Mouse (Mus musculus) midbrain, embryonic 14.5 days (tissue): ENCODE measurements around the gene Fyn. TPM values are rescaled to one million over a fixed set of nuclear protein-coding genes. Genes with fewer than 3 reads are reported as not detected.

Source experiments
- ATAC-seq: fragments of 200-750 bp; cut with Nextera tagmentation; 2 replicates; pipeline ENCODE4 v1.8.0; 2017; ENCODE audit warnings: moderate number of reproducible peaks, moderate library complexity; ENCODE audit not compliant: low FRiP score, low TSS enrichment
- DNase-seq: peaks from one replicate; pipeline ENCODE4 v3.0.0-alpha.2; 2015
- H3K27ac ChIP-seq: fragments of 300-500 bp; sonication (generic); replicated peaks from 2 replicates; pipeline ENCODE4 v1.5.1; 2014; ENCODE audit warnings: mild to moderate bottlenecking, low read depth, low read length, moderate library complexity
- H3K27me3 ChIP-seq: fragments of 300-500 bp; sonication (generic); 2 replicates; pipeline ENCODE4 v1.6.1; 2014; ENCODE audit warnings: low read length, control low read depth, mixed read lengths; ENCODE audit not compliant: control insufficient read depth, insufficient read depth
- H3K36me3 ChIP-seq: fragments of 300-500 bp; sonication (generic); 2 replicates; pipeline ENCODE4 v1.6.1; 2014; ENCODE audit warnings: low read length, control low read depth; ENCODE audit not compliant: control insufficient read depth, insufficient read depth
- H3K4me1 ChIP-seq: fragments of 300-500 bp; sonication (generic); 2 replicates; pipeline ENCODE4 v1.6.1; 2014; ENCODE audit warnings: mild to moderate bottlenecking, antibody characterized with exemption, low read length, control low read depth; ENCODE audit not compliant: control insufficient read depth, insufficient read depth
- H3K4me2 ChIP-seq: fragments of 300-500 bp; sonication (generic); 2 replicates; pipeline ENCODE4 v1.6.1; 2014; ENCODE audit warnings: mild to moderate bottlenecking, low read length, moderate library complexity
- H3K4me3 ChIP-seq: fragments of 300-500 bp; sonication (generic); replicated peaks from 2 replicates; pipeline ENCODE4 v1.5.1; 2014; ENCODE audit warnings: low read depth, low read length
- H3K9ac ChIP-seq: fragments of 300-500 bp; sonication (generic); replicated peaks from 2 replicates; pipeline ENCODE4 v1.6.1; 2014; ENCODE audit warnings: mild to moderate bottlenecking, low read length, moderate library complexity
- H3K9me3 ChIP-seq: fragments of 300-500 bp; sonication (generic); 2 replicates; pipeline ENCODE4 v1.6.1; 2016; ENCODE audit warnings: low read length, control low read depth, mixed read lengths; ENCODE audit not compliant: control insufficient read depth
- WGBS: fragments of 180-500 bp; shearing (Covaris S2); extraction: QIAGEN DNeasy Blood & Tissue Kit; methylation state at CpG from one replicate; pipeline ENCODE4 v1.1.7; 2014; 5-methylcytosine and 5-hydroxymethylcytosine counted together
- polyA plus RNA-seq: library from polyadenylated mRNA; unstranded; fragments of >200 nt; fragmentation: Nextera tagmentation; extraction: Ambion mirVana; gene quantifications from 2 replicates; pipeline ENCODE4 v1.2.1, GENCODE M21; 2014

Gene Fyn
- polyA plus RNA-seq, 1 experiment from 2014 or later = 90.8 TPM

- ATAC-seq (no peak), DNase-seq (no peak)
- no peaks in the 10 kb centered on the region for H3K9me3 ChIP-seq
- peaks cover 32% of the 10 kb centered on the region for H3K4me1 ChIP-seq
- WGBS = 72% methylated on average over 8 of the region's 8 CpGs
- no peak overlapping the region for H3K4me2 ChIP-seq
- H3K27ac ChIP-seq = no peak overlapping the region
- H3K4me3 ChIP-seq = no peak overlapping the region
- H3K9ac ChIP-seq = no peak overlapping the region
- H3K27me3 ChIP-seq = no peaks in the 10 kb centered on the region
- H3K36me3 ChIP-seq = no peaks in the 10 kb centered on the region
These were observed 66.2 kb downstream of the Fyn start for GRCm38 (mm10) chr10:39434758-39435448.

GRCm38 (mm10) chr10:39438905-39439304 lies 70.2 kb downstream of the Fyn start:
- ATAC-seq (no peak), DNase-seq (no peak)
- no peak overlapping the region for H3K4me3 ChIP-seq
- H3K27me3 ChIP-seq = no peaks in the 10 kb centered on the region
- H3K4me2 ChIP-seq = no peak overlapping the region
- H3K27ac ChIP-seq = no peak overlapping the region
- 73% methylated on average over 5 of the region's 5 CpGs for WGBS
- no peak overlapping the region for H3K9ac ChIP-seq
- H3K4me1 ChIP-seq = peaks cover 19% of the 10 kb centered on the region
- H3K36me3 ChIP-seq = no peaks in the 10 kb centered on the region
- no peaks in the 10 kb centered on the region for H3K9me3 ChIP-seq

GRCm38 (mm10) chr10:39440506-39440905 lies 71.9 kb downstream of the Fyn start:
- Histone ChIP-seq H3K27me3 (no peaks in the 10 kb centered on the region), H3K9me3 (no peaks in the 10 kb centered on the region), H3K4me1 (peaks cover 19% of the 10 kb centered on the region), H3K27ac (0 out of 2 replicates have a peak overlapping the region, but pooled peaks have one; percentile 20), H3K9ac (no peak overlapping the region), H3K4me2 (no peak overlapping the region), H3K4me3 (no peak overlapping the region), H3K36me3 (no peaks in the 10 kb centered on the region)
- DNase-seq = no peak
- no peak for ATAC-seq
- 58% methylated on average over 9 of the region's 9 CpGs for WGBS

DNA sequence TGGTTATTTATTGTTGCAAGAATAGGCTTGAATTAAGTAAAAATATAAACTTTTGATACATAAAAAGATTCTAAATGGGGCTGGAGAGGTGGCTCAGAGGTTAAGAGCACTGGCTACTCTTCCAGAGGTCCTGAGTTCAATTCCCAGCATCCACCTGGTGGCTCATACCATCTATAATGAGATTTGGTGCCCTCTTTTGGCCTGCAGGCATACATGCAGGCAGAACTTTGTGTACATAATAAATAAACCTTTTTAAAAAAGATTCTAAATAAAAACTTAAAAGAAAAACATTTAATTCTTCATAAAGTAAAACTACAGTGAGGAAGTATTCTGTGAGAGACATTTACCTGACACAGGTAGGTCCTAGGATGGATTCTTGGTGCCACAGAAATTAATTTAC lies 73.0 kb downstream of the Fyn start:
- Histone ChIP-seq H3K4me1 (peaks cover 19% of the 10 kb centered on the region), H3K27me3 (no peaks in the 10 kb centered on the region), H3K4me2 (no peak overlapping the region), H3K27ac (no peak overlapping the region), H3K9ac (no peak overlapping the region), H3K4me3 (no peak overlapping the region), H3K9me3 (no peaks in the 10 kb centered on the region), H3K36me3 (no peaks in the 10 kb centered on the region)
- DNase-seq (no peak), ATAC-seq (no peak)

DNA sequence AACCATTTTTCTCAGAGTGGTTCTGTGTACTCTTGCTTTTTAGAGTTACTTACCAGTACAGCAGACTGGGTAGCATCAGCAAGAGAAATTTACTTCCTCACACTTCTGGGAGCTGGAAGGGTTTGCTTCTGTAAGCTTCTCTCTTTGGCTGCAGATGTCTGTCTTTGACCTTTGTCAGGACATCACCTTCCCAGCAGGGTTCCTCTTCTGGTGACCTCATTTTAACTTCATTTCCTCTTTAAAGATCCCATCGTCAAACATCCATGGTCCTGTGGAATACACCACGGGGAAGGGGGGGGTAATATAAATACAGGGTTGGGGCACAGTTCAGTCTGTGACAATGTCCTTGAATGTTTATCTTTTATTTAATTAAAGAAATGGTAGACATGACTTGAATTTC lies 74.5 kb downstream of the Fyn start:
- Histone ChIP-seq H3K4me3 (no peak overlapping the region), H3K27me3 (no peaks in the 10 kb centered on the region), H3K9me3 (no peaks in the 10 kb centered on the region), H3K36me3 (no peaks in the 10 kb centered on the region), H3K27ac (no peak overlapping the region), H3K4me2 (no peak overlapping the region), H3K4me1 (peaks cover 17% of the 10 kb centered on the region), H3K9ac (no peak overlapping the region)
- 62% methylated on average over 2 of the region's 2 CpGs for WGBS
- ATAC-seq (no peak), DNase-seq (no peak)

DNA sequence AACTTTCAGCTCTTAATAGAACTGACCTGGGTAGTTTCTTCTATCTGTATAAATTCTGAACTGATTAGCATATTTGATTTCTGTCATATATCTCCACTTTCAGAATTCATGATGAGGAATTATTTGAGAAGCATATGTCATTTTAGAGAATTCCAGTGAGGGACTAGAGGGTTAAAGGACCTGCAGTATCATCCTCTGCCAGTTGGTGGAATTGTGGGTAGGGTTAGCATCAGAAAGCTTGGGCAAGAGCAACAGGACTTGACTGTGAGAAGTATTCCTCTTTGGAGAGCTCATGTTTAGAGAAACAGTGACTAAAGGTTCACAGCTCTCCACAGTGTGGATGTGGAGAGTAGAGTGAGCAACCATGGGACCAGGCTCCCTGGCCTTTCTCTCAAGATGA lies 75.3 kb downstream of the Fyn start:
- no peaks in the 10 kb centered on the region for H3K27me3 ChIP-seq
- peaks cover 8% of the 10 kb centered on the region for H3K4me1 ChIP-seq
- H3K36me3 ChIP-seq = no peaks in the 10 kb centered on the region
- ATAC-seq (no peak), DNase-seq (no peak)
- no peaks in the 10 kb centered on the region for H3K9me3 ChIP-seq
- H3K27ac ChIP-seq = no peak overlapping the region
- H3K4me3 ChIP-seq = no peak overlapping the region
- H3K4me2 ChIP-seq = no peak overlapping the region
- H3K9ac ChIP-seq = no peak overlapping the region

DNA sequence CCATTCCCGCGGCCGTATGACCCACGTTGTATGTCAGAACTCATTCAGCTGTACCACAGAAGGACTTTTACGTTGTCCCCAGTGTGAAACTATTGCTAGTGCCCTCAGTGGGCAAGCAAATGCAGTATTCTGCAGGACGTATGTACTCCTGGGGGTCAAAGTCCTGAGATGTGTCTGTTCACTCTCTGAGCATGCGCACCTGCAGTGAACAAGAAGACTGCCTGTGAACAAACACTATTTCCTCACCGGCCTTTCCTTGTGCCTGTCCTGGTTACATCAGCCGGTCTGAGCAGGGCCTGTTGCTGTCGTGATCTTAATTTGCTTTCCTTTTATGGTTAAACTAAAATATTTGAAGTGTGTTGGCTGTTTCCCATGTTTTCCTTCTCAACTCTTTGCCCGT lies 77.2 kb downstream of the Fyn start:
- H3K36me3 ChIP-seq = no peaks in the 10 kb centered on the region
- no peak overlapping the region for H3K4me3 ChIP-seq
- DNase-seq (no peak), ATAC-seq (no peak)
- no peak overlapping the region for H3K27ac ChIP-seq
- no peak overlapping the region for H3K9ac ChIP-seq
- H3K4me2 ChIP-seq = no peak overlapping the region
- no peaks in the 10 kb centered on the region for H3K27me3 ChIP-seq
- peaks cover 13% of the 10 kb centered on the region for H3K4me1 ChIP-seq
- no peaks in the 10 kb centered on the region for H3K9me3 ChIP-seq
- WGBS = 93% methylated on average over 11 of the region's 11 CpGs

DNA sequence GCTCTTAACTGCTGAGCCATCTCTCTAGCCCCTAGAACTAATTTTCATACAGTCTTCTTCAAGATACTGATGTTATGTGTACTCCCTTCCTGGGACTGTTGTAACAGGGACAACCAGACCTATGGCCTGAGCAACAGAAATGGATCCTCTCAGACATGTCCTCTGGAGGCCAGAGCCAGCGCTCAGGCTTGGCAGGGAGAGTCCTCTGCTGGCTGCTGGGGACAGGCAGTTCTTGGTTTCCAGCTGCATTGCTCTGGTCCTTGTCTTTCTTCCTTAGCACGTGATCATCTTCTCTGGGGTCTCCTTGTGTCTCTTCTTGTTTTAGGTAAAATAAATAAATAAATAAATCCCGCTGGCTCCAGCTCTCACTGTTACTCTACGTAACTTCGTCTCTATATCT lies 78.1 kb downstream of the Fyn start:
- Histone ChIP-seq H3K9me3 (no peaks in the 10 kb centered on the region), H3K4me3 (no peak overlapping the region), H3K4me1 (peaks cover 13% of the 10 kb centered on the region), H3K4me2 (no peak overlapping the region), H3K27me3 (no peaks in the 10 kb centered on the region), H3K27ac (no peak overlapping the region), H3K36me3 (no peaks in the 10 kb centered on the region), H3K9ac (no peak overlapping the region)
- WGBS = 95% methylated on average over 5 of the region's 5 CpGs
- ATAC-seq (no peak), DNase-seq (no peak)

- Histone ChIP-seq H3K36me3 (no peaks in the 10 kb centered on the region), H3K4me2 (no peak overlapping the region), H3K4me3 (no peak overlapping the region), H3K27ac (no peak overlapping the region), H3K4me1 (peaks cover 13% of the 10 kb centered on the region), H3K27me3 (no peaks in the 10 kb centered on the region), H3K9me3 (no peaks in the 10 kb centered on the region), H3K9ac (no peak overlapping the region)
- WGBS = 77% methylated on average over 4 of the region's 4 CpGs
- no peak for ATAC-seq
- no peak for DNase-seq
These were observed 80.5 kb downstream of the Fyn start for GRCm38 (mm10) chr10:39449179-39449578.
